Mouse (Mus musculus): ENCODE results near the gene Pde7b.
A peak's percentile ranks its signal among the peaks of the same experiment; 100 is the strongest.

The Pde7b gene

DNA sequence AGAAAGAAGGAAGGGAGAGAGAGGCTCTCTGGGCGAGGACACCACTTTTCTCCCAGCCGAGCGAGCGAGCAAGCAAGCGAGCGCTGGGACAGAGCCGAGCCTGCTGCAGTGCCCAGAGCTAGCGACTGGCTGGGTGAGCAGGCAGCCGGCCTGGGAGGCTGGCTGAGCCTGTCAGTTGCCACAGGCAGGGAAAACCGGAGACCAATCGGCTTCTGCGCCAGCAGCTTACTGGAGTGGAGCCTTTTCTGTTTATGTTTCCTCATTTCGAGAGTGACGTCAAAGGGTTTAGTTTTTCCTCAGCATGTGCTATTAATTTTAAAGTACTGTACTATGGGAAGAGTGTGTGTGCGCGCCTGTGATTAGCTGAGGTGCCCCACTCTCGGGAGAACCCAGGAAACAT is at the start of gene Pde7b:
TSS of gene Pde7b (minus strand) at position 173 of the 400 bp plus-strand sequence.
- ATAC-seq (ENCODE audit: insufficient number of reproducible peaks, low FRiP score, low TSS enrichment) = peak; percentile 73

DNA sequence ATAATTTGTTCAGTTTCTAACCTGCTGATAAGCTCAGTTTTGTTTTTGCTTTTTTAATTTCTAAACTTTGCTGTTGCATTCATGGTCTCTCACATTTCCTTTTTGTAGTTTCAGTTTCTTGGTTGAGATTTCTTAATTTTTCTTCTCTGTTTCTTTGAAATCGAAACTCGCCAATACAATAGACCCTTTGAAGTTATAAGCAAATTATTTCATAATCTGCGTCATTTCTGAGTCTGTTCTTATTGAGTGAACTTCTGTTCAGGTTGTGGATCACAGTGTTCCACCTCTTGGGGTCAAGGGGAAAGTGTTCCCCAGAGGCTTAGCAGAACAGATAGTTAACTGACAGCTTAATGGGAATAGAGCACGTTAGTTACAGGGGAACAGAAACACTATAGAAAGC is 47.2 kb upstream of the Pde7b start:
- ATAC-seq (ENCODE audit: insufficient number of reproducible peaks, low FRiP score, low TSS enrichment) = no peak

DNA sequence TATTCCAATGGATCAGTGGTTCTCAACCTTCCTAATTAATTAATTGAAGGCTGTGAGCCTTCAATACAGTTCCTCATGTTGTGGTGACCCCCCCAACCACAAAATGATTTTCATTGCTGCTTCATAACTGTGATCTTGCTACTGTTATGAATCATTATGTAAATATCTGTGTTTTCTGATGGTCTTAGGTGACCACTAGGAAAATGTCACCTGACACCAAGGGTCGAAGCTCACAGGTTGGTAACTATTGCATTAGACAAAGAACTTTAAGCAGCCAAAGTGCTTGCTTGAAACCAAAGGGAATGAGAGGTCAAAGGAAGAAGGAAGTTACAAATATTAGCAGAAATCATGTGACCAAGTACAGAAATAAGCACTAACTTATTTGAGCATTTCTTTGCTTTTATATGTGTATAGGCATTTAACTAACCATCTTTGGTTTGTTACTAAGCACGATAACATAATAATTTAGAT is 45.6 kb upstream of the Pde7b start:
- no peak for ATAC-seq (ENCODE audit: insufficient number of reproducible peaks, low FRiP score, low TSS enrichment)

DNA sequence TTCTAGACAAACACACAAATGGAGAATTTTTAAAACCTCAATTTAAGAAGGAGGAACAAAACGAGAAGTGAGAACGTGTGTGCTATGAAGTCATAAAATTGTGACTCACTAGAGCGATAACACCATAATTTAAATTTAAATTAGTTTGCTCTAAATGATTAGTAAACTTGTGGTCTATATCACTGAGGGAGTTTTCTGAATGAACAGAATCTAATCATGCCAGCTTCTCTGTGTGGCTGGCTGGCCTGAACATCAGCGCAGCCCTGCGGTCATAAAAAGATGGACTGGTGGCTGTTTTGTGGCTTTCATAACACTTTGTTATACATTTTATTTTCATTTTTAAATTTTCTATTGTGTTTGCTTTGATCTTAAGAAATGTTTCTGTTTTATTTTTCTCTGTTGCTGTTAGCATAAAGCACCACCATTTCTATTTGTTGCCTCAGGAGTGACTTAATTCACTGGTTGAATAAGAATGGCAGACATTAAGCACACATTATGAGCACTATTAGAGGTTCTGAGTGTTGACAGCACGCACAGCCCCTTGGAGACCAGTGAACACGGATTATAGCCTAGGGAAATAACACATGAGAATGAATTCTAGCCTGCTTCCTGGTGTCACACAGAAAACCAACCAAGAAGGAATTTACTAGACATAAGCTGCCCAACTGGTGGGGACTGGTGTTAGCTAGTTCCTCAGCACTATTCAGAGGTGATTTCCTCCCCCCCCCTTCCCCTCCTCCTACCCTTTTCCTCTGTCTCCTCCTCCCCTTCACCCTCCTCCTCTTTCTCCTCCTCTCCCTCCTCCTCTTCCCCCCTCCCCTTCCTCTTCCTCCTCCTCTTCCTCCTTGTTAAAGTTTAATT is 44.9 kb upstream of the Pde7b start:
- no peak for ATAC-seq (ENCODE audit: insufficient number of reproducible peaks, low FRiP score, low TSS enrichment)

DNA sequence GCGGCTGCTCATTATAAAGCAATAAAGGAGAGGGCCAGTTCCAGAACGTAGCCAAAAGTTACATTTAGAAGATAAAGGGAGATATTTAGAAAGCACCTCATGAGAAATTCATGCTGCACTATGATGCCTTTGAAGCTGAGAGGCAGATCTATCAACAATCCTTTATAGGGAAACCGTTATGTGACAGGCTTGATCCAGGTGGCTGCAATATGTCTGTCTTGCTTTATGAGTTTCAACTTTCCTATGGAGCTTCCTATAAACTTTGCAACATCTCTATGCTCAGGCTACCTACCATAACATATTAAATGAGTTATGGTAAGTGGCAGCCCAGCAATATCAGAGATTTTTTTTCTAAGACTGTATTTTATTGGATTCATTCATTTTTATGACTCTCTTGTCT is 39.5 kb upstream of the Pde7b start:
- no peak for ATAC-seq (ENCODE audit: insufficient number of reproducible peaks, low FRiP score, low TSS enrichment)

DNA sequence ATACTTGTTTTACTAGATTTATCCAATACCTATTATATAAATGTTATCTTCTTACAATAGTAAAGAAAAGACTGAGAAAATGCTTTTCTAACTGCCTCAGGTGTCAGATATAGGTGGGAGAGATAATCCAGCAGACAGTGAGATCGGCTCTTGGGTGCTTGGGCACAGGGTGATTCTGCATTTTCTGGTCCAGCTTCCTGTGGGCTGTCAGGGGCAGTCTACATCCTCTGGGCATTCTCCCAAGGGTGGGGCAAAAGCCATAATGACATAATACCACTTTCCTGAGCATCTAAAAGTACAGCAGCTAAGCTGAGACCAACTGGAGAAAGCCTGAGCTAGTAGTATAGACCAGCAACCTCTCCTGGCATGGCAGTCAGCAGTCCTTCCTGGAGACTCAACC is 34.1 kb upstream of the Pde7b start:
- no peak for ATAC-seq (ENCODE audit: insufficient number of reproducible peaks, low FRiP score, low TSS enrichment)

DNA sequence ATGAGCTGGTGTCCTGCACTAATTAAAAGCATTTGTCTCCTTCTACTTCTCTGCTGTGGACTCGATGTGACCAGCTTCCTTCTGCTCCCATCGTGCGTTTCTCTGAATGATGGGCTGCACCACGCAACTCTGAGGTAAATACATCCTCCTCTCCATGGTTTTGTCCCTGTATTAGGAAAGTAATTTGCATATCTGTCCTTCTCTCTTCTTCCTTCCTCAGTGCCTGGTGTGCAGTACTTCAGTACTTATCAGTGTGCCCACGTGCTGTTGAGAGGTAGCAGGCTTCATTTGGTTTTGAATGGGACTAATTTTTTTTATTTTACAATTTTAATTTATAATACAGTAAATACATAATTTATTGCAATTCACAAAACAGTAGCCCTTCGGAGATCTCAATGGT is 33.4 kb upstream of the Pde7b start:
- ATAC-seq (ENCODE audit: insufficient number of reproducible peaks, low FRiP score, low TSS enrichment) = no peak

DNA sequence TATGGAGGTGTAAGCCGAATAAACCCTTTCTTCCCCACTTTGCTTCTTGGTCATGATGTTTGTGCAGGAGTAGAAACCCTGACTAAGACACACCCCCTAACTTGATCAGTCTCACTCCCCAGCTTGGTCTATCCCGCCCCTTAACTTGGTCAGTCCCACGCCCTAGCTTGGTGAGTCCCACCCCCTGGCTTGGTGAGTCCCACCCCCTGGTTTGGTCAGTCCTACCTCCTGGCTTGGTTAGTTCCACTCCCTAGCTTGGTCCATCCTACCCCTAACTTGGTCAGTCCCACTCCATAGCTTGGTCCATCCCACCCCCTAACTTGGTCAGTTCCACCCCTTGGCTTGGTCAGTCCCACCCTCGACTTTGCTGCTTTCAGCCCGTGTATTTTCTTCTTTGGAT is 31.3 kb upstream of the Pde7b start:
- ATAC-seq (ENCODE audit: insufficient number of reproducible peaks, low FRiP score, low TSS enrichment) = no peak

DNA sequence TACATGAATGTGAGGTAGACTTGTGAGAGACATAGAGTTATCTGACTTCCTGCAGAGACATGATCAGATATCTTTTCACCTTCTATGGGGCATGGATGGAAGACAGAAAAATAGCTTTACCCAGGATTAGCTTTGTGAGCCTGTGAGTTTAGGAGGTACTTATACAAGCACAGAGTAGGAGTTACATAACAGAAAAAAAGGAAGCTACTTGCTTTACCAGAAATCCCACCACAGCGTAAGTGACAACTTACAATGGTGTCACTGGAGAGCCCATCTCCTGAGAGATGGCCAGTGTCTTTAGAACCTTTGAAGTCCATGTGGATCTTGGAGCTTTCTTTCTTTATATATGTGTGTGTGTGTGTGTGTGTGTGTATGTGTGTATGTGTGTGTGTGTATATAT is 28.0 kb upstream of the Pde7b start:
- ATAC-seq (ENCODE audit: insufficient number of reproducible peaks, low FRiP score, low TSS enrichment) = no peak

DNA sequence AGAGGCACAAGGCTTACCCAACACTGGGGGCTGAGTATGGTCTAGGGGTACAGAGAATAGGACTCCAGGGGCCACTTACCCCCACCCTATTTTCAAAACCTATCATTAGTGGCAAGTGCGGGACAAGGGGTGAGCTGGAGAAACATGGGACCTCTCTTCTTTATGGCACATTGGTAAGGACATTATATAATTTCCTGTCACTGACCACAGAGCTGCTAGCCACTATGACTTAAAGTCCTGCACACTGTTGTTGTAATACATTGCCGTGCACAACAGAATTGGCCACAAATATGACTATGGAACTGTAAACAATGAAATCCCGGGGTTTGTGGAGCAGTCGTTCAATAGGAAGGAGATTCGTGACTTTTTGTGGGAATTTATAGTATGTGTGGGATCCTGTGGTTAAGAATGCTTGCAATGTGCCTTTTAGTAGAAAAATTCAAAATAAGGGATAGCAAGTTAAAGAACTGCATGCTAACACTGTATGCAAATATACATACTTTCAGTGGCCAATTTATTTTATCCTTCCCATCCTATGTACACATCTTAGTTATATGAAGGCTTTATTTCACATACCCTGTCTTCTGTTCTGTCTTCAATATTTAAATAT is 25.9 kb upstream of the Pde7b start:
- no peak for ATAC-seq (ENCODE audit: insufficient number of reproducible peaks, low FRiP score, low TSS enrichment)

DNA sequence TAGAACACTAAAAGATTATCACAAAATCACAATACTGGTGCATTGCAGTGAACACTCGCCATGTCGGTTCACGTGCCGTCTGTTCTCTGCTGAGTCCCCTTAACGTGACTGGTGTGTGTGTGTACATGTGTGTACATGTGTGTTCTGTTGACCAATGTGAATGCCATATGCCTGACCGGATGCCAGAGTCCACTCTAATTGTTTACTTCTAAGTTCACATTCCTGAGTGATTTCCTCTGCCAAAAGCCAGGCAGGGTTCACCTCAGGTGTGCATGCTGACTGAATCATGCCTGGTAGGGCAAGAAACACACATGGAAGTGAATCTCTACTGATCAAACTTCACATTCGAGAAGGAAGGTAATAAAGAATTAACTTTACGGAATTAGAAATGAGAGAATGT is 24.1 kb upstream of the Pde7b start:
- ATAC-seq (ENCODE audit: insufficient number of reproducible peaks, low FRiP score, low TSS enrichment) = no peak

DNA sequence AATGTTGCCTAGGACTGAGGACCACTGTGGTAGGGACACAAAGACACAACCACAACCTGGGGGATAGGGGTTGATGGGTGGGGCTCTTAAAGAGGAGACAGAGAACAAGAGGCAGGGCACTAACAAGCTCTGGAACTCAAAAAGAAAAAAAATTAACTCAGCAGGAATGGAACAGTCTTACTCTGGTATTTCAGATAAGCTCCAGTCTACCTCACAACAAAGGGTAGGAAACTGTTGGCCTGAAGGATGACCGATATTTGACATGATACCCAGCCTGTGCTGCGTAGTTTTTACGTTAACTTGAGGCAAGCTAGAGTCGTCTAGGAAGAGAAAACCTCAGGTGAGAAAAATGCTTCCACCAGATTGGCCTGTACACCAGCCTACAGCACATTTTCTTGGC is 22.4 kb upstream of the Pde7b start:
- ATAC-seq (ENCODE audit: insufficient number of reproducible peaks, low FRiP score, low TSS enrichment) = no peak

DNA sequence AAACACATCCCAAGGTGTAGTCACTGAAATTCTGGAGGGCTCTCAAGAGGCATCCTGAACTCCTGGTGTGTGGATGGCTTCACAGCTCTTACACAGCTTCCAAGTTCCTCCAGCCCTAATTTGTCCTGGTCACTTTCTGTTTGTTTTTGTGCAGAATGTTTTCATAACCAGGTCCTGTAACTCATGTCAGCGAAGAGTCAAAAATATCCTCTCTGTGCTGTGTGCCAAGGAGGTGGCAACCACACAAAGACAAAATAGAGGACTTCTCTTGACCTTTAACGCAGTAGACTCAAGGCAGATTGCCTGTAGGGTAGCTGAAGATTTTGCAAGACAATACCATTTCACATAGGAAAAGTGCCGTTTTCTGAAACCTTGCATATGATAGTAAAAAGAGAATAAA is 14.9 kb upstream of the Pde7b start:
- ATAC-seq (ENCODE audit: insufficient number of reproducible peaks, low FRiP score, low TSS enrichment) = no peak

DNA sequence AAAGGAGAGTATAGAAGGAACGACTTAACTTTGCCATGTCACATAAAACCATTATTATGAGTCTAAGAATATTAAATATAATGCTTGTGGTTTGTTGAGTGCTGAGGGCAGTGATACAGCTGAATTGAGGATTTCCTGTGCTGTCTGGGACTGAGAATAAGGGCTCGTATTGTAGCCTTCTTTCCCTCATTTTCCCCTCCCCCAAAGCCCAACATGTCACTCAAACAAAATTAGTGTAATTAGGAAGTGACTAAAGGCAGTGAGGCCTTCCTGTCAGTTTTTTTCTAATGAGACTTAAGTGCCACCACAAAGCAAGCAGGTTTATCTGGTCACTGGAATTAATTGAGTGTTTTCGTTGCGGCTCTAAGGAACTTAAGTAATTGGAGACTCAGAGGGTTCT is 12.3 kb upstream of the Pde7b start:
- ATAC-seq (ENCODE audit: insufficient number of reproducible peaks, low FRiP score, low TSS enrichment) = no peak

DNA sequence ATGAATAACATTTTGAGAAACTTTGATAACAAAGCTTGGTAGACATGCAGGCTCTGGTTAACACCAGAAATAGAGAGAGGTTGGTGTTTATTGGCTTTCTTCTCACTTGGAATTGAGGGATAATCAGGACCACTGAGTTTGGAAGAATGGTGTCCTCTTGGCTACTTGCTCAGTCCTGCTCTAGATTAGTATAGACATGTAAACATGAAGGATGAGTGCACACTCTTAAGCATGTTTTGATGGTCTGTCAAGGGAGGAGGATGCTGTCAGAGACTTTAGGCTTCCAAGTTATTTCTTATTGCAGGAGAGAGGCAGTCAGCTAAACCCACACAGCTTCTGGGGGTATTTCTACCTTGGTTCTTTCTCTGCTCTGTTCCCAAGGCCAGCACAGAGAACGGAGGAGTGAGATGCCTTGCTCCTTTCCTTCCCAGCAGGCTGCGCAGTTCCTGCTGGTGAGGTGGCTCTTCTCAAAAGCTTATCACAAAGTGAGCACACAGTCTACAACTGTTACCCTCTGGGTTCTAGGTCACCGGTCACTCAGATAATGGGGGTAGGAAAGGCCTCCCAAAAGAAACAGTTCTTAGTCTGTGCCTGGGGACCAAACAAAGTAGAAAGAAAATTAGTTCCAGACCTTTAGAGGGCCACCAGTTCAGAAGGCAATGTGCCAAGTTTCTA is 11.0 kb upstream of the Pde7b start:
- ATAC-seq (ENCODE audit: insufficient number of reproducible peaks, low FRiP score, low TSS enrichment) = no peak

DNA sequence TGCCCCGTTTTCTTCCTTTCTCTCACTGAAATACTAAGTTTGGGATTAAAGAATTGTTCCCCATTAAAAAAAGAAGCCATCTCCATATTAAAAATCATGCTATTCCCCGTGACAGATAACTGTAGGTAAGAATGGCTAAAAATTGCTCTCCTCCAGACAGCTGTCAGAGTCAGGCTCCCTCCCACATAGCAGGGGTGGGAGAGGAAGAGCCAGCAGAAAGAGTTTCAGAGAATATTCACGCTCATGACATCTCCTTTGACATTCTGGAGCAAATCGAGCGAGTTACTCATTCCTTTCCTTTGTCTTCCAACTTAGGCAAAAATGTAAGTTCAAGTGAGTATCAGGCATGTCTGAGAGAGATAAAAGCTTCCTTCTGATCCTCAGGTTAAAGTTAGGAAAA is 8.7 kb upstream of the Pde7b start:
- ATAC-seq (ENCODE audit: insufficient number of reproducible peaks, low FRiP score, low TSS enrichment) = no peak

DNA sequence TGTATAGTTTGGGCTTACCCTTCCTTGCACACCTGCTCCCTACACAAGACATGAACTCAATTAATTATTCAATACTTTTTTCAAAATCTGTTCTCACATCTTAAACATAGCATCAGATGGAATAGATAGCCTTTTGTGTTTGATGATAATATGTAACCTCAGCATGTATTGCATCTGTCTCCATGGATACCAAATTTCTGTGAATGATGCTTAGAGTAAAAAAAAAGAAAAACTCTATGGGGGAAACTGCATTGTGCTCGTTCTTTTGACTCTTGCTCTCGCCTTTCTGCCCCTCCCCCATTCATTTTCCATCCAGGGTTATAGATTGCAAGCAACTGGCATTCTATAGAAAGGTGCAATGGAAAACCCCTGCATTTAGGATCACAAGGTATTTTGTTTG is 7.3 kb upstream of the Pde7b start:
- ATAC-seq (ENCODE audit: insufficient number of reproducible peaks, low FRiP score, low TSS enrichment) = no peak

DNA sequence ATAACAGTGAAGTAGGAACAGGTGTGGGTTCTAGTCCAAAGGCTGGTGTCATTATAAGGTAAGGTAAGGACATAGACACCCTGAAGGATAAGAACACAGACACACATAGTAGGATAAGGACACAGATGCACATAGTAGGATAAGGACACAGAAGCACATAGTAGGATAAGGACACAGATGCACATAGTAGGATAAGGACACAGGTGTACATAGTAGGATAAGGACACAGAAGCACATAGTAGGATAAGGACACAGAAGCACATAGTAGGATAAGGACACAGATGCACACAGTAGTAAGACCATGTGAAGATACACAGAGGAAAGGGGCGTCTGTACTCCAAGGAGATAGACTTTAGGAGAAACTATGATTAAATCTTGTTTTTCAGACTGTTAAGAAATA is 5.2 kb upstream of the Pde7b start:
- no peak for ATAC-seq (ENCODE audit: insufficient number of reproducible peaks, low FRiP score, low TSS enrichment)

DNA sequence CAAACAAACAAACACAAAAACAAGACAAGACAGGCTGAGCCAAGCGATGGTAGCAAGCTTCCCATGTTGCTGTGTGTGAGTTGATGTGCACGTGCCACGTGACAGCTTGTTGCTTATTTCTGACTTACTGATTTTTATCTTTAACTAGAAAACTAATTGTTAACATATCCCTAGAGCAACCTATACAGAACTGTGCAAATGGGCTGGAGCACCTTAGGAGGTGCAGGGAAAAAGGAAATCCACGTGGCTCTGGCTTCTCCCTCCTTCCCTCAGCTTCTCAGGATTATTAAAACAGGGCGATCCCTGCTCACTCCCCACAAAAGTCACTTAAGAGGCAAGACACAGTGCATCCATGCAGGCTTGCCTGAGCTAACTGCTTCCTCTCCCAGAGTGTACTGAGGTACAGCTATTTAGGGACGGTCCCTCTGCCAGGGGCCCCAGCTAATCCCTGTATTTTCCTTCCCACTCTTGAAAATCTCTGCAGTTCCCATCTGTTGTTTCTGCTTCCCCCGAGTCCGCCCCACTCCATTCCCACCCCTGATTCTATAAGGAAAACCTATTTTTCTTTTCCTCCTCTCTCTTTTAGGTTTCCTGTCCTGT is 606 bp upstream of the Pde7b start:
- ATAC-seq (ENCODE audit: insufficient number of reproducible peaks, low FRiP score, low TSS enrichment) = no peak

DNA sequence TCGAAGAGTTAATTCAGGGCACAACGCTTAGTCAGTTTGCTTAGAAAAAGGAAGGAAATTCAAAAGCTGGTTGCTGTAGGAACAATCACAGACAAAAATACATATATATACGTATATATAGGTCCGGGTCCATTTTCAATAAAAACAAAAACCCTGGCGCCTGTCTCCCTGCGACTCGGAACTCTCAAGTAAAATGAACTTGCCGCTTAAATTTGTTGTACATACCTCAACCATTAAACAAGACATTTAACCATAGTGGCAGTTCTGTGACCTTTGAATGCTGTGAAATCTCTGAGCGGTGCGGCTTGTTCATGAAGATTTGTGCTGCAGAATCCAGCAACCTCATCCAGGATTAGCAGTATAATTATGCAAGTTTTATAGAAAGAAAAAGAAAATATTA is 427 bp downstream of the Pde7b start:
- ATAC-seq (ENCODE audit: insufficient number of reproducible peaks, low FRiP score, low TSS enrichment) = no peak

DNA sequence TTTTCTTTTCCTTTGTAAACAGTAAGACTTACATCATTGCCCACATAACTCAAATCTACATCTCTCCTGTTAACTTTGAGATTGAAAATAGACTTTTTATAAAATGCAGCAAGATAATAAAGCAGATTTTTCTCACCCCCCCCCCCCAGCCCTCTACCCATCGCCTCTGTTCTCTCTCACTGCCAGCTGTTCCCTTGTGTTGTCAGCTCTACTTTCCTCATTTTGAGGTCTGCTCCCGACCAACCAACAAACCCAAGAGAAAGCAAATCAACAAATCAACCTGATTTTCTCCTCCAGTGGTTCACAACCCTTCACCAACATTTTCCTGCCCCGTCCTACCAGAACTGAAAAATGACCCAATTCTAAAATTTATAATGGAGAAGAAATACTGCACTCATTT is 916 bp downstream of the Pde7b start:
- no peak for ATAC-seq (ENCODE audit: insufficient number of reproducible peaks, low FRiP score, low TSS enrichment)

Measured in cerebellum, adult (tissue).